Mouse (Mus musculus) liver, embryonic 12.5 days (tissue): ENCODE results near the gene Axl. TPM values are rescaled to one million over a fixed set of nuclear protein-coding genes. Genes with fewer than 3 reads are reported as not detected.
"Not testable (repeated sequence)": the region's sequence is repeated elsewhere in the genome, so short reads cannot be mapped to it uniquely, and the experiment has no call there.

ENCODE experiments used
- ATAC-seq: fragments of 200-750 bp; cut with Nextera tagmentation; 2 replicates; pipeline ENCODE4 v1.8.0; 2017; ENCODE audit warnings: moderate number of reproducible peaks, mild to moderate bottlenecking, moderate library complexity
- H3K27ac ChIP-seq: fragments of 300-500 bp; sonication (generic); 2 replicates; pipeline ENCODE4 v1.5.1; 2016; ENCODE audit warnings: mild to moderate bottlenecking
- H3K27me3 ChIP-seq: fragments of 300-500 bp; sonication (generic); replicated peaks from 2 replicates; pipeline ENCODE4 v1.6.1; 2016; ENCODE audit warnings: mild to moderate bottlenecking, moderate library complexity
- H3K36me3 ChIP-seq: fragments of 300-500 bp; sonication (generic); 2 replicates; pipeline ENCODE4 v1.6.1; 2016; ENCODE audit warnings: mild to moderate bottlenecking, moderate library complexity
- H3K4me1 ChIP-seq: fragments of 300-500 bp; sonication (generic); 2 replicates; pipeline ENCODE4 v1.6.1; 2016
- H3K4me2 ChIP-seq: fragments of 300-500 bp; sonication (generic); 2 replicates; pipeline ENCODE4 v1.6.1; 2016; ENCODE audit warnings: mild to moderate bottlenecking, moderate library complexity
- H3K4me3 ChIP-seq: fragments of 300-500 bp; sonication (generic); 2 replicates; pipeline ENCODE4 v1.5.1; 2016; ENCODE audit warnings: mild to moderate bottlenecking, moderate library complexity
- H3K9ac ChIP-seq: fragments of 300-500 bp; sonication (generic); 2 replicates; pipeline ENCODE4 v1.6.1; 2016; ENCODE audit warnings: mild to moderate bottlenecking, moderate library complexity
- H3K9me3 ChIP-seq: fragments of 300-500 bp; sonication (generic); replicated peaks from 2 replicates; pipeline ENCODE4 v1.6.1; 2016; ENCODE audit warnings: mild to moderate bottlenecking, moderate library complexity
- WGBS: fragments of 180-500 bp; shearing (Covaris S2); methylation state at CpG from one replicate; pipeline ENCODE4 v1.1.7; 2016; ENCODE audit not compliant: insufficient replicate concordance; 5-methylcytosine and 5-hydroxymethylcytosine counted together
- polyA plus RNA-seq: library from polyadenylated mRNA; unstranded; fragments of >200 nt; fragmentation: Nextera tagmentation; extraction: Ambion mirVana; gene quantifications from 2 replicates; pipeline ENCODE4 v1.2.1, GENCODE M21; 2016

Axl gene
- polyA plus RNA-seq, 1 experiment from 2014 or later = 14.1 TPM

DNA sequence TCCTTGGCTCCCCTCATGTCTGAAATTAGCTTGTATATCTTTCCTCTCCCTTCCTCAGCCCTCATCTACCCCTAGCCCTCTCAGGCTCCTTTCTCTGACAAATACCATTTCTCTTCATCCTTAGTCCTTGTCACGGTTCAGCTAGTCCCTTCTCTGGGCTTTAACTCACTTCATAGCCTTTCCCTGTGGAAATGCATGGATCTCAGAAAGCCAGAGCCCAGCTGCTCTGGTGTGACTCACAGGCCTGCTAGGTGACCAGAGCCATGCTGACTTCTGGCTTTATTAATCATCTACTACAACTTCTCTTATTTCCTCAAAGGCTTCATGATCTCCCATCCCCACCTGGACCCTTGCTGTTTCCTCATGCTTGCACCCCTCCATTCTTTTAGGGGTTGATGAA, 23.7 kb upstream of the Axl start:
- H3K36me3 ChIP-seq = no peaks in the 10 kb centered on the region
- H3K9ac ChIP-seq = no peak overlapping the region
- no peaks in the 10 kb centered on the region for H3K9me3 ChIP-seq
- H3K4me1 ChIP-seq = peaks cover 15% of the 10 kb centered on the region
- 65% methylated on average over 1 of the region's 1 CpGs for WGBS
- H3K27ac ChIP-seq = no peak overlapping the region
- no peak for ATAC-seq
- no peak overlapping the region for H3K4me3 ChIP-seq
- H3K4me2 ChIP-seq = no peak overlapping the region
- peaks cover 37% of the 10 kb centered on the region for H3K27me3 ChIP-seq

DNA sequence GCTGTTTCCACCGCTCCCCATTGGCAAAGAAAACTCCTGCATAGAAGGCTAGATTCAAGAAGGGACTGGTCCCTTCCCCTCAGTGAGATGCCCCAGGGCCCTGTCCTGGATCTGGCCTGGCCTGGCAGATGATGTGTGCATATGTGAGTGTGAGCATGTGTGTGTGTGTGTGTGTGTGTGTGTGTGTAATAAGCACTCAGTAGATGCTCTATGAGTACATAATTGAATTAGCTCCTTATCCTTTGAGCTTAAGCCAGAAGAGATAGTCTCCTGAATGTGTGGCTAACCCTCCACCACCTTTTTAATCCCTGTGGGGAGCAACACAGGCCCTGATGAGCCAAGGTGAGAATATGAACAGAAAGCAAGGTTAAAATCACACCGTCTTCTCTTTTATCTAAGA, 23.2 kb upstream of the Axl start:
- Histone ChIP-seq H3K4me3 (no peak overlapping the region), H3K4me1 (peaks cover 12% of the 10 kb centered on the region), H3K9ac (no peak overlapping the region), H3K36me3 (no peaks in the 10 kb centered on the region), H3K27me3 (peaks cover 34% of the 10 kb centered on the region), H3K27ac (no peak overlapping the region), H3K9me3 (no peaks in the 10 kb centered on the region), H3K4me2 (no peak overlapping the region)
- WGBS = 61% methylated on average over 2 of the region's 2 CpGs
- no peak for ATAC-seq

DNA sequence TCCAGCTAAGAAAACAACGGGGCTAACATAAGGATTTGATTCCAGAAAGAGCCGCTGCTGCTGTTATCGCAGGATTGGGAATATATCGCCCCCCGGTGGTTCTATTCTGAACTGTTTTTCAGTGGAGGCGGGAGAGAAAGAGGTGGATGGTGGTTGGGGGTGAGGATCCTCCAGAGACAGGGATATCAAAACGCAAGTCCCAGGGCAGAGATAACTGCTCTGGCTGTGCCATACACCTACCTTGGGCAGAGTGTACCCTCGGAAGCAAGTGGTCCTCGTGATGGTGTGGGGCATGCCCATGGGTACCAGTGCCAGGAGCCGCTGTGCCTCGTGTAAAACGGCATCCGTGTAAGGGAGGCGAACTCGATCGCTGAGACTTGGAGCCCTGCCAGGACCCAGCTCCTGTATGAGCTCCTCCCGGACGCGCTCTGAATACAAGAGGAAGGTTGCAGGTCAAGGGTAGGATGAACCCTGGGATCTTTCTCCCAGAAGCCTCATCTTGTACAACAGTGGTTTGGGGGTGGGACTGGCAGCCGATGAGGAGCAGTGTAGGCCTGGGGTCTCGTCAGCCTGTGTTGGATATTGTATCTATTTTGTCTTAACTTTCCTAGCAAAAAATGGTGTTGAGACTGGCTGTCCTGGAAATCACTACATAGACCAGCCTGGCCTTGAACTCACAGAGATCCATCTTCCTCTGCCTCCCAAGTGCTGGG, 17.3 kb upstream of the Axl start:
- peak; percentile 29; the same call in 1 of the 2 replicates for ATAC-seq
- no peaks in the 10 kb centered on the region for H3K9me3 ChIP-seq
- H3K4me3 ChIP-seq = no peak overlapping the region
- no peak overlapping the region for H3K27ac ChIP-seq
- no peak overlapping the region for H3K9ac ChIP-seq
- H3K4me2 ChIP-seq = no peak overlapping the region
- peaks cover 12% of the 10 kb centered on the region for H3K4me1 ChIP-seq
- H3K27me3 ChIP-seq = no peaks in the 10 kb centered on the region
- H3K36me3 ChIP-seq = no peaks in the 10 kb centered on the region
- 31% methylated on average over 21 of the region's 21 CpGs for WGBS

DNA sequence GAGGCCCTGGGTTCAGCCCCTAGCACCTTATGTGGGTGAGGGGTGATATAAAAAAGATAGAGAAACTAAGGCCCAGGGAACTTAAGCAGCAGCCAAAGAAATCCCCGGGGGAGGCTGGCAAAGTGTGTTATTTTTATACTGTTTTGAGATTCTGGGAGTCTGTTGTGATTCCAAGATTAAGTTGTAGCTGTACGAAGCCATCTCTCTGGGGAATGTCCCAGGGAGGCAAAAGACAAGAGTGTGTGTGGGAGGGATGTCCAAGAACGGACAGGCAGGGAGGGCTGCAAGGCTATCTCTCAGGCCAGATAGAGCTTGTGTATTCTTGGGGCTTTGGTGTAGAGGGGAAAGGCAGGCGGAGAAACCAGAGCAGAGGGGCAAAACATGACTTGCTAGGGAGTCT, 16.3 kb upstream of the Axl start:
- H3K27me3 ChIP-seq = no peaks in the 10 kb centered on the region
- no peak overlapping the region for H3K27ac ChIP-seq
- ATAC-seq = no peak
- no peak overlapping the region for H3K4me2 ChIP-seq
- H3K9ac ChIP-seq = no peak overlapping the region
- no peak overlapping the region for H3K4me3 ChIP-seq
- H3K4me1 ChIP-seq = peaks cover 12% of the 10 kb centered on the region
- H3K9me3 ChIP-seq = no peaks in the 10 kb centered on the region
- no peaks in the 10 kb centered on the region for H3K36me3 ChIP-seq
- WGBS = 52% methylated on average over 4 of the region's 4 CpGs

DNA sequence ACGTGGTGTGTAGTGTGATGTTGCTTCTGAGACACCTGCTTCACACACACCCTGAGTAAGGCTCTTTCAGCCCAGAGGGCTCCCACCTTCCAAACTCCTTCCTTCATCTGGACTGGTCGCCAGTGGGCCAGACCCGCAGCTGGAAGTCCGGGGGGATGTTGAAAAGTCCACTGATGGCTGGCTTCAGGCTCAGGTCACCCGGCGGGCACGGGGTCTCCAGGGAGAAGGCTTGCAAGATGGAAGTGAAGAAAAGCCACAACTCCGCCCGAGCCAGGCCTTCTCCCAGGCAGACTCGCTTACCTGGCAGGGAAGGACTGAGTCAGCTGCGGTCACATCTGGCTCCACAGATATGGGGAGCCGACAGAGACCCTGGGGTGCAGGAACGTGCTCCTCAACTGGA, 15.0 kb upstream of the Axl start:
- no peaks in the 10 kb centered on the region for H3K36me3 ChIP-seq

DNA sequence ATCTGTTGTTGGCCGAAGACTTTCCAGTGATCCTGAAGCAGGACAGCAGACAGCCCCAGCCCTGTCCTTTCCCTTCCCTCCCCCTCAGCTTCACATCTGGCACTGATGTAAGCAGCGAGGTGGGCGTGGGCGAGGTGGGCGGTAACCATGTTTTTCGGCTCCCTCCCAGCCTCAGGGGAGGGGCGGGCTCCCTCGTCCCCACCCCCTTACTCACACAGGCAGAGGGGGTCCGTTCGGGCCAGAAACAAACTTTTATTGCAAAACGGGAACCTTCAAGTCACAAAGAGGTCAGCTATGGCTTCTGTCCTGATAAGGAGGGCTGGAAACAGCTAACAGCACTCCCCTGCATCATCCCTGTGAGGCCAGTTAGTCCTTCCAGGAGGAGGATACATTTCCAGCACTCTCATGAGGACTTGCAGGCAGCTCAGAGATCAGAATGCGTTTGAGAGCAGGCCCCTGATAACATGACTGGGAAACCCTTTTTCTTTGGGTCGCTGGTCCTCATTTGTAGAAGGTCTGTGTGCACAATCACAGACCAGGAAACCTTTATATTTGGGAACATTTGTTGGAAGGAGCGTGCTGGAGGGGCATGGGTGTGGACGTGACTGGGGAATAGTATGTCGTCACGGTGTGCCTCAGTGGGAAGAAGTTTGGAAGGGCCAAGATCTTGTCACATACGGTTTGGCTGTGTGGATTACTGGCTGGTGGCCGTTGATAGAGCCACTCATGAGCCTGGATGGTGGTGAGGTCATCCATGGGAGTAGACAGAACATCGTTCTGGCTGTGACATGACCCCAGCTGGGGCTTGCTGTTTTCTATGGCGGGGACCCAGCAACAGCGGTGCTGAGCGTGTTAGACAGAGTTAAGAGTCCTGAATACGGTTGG, 14.0 kb upstream of the Axl start:
- H3K36me3 ChIP-seq = no peaks in the 10 kb centered on the region
- H3K9ac ChIP-seq = no peak overlapping the region
- WGBS = 23% methylated on average over 24 of the region's 24 CpGs
- H3K27ac ChIP-seq = no peak overlapping the region
- ATAC-seq = peak; percentile 64
- peak overlapping the region; percentile 48 for H3K4me2 ChIP-seq
- no peaks in the 10 kb centered on the region for H3K27me3 ChIP-seq
- H3K4me1 ChIP-seq = peaks cover 12% of the 10 kb centered on the region
- H3K4me3 ChIP-seq = peak overlapping the region; percentile 14; the same call in 1 of the 2 replicates
- peaks cover 5% of the 10 kb centered on the region for H3K9me3 ChIP-seq

More for the DNA sequence above, 15.0 kb upstream of the Axl start:
- Histone ChIP-seq H3K4me2 (no peak overlapping the region), H3K9me3 (peaks cover 2% of the 10 kb centered on the region), H3K9ac (no peak overlapping the region), H3K4me3 (no peak overlapping the region), H3K27ac (no peak overlapping the region), H3K4me1 (peaks cover 12% of the 10 kb centered on the region), H3K27me3 (no peaks in the 10 kb centered on the region)
- ATAC-seq = no peak
- 48% methylated on average over 13 of the region's 13 CpGs for WGBS

DNA sequence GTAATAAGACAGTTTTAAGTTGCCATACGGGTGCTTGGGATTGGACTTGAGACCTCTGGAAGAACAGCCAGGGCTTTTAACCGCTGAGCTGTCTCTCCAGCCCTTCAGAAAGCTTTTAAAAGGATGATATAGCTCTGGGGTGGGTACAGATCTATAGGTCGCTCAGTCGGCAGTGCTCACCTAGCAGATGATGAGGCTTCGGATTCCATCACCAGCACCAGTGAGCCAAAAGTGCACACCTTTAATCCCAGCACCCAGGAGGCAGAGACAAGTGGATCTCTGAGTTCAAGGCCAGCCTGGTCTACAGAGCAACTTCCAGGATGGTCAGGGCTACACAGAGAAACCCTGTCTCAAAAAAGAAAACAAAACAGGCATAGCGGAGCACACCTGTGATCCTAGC, 12.5 kb upstream of the Axl start:
- Histone ChIP-seq H3K4me3 (no peak overlapping the region), H3K4me2 (no peak overlapping the region), H3K4me1 (peaks cover 12% of the 10 kb centered on the region), H3K9ac (no peak overlapping the region), H3K27ac (no peak overlapping the region), H3K27me3 (no peaks in the 10 kb centered on the region), H3K9me3 (peaks cover 5% of the 10 kb centered on the region), H3K36me3 (no peaks in the 10 kb centered on the region)
- WGBS = 73% methylated on average over 6 of the region's 6 CpGs
- no peak for ATAC-seq

DNA sequence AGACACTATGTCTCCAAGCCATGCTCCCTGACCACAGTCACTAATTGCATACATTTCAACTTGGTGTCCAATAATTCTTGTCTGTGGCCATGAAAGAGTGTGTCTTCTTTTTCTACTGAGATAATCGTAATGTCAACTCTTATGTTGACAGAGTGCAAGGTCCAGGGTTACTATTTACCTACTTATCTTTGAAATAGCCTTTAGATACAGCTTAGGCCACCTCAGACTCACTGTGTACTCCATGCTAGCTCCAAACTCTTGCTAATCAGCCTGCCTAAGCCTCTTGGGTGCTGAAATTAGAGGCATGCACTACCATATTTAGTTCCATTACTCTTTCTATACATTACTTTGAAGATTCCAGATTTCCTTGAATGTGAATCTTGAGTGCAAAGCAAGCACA, 10.9 kb upstream of the Axl start:
- Histone ChIP-seq H3K36me3 (no peaks in the 10 kb centered on the region), H3K4me3 (no peak overlapping the region), H3K4me2 (no peak overlapping the region), H3K27ac (no peak overlapping the region), H3K27me3 (no peaks in the 10 kb centered on the region), H3K9ac (no peak overlapping the region), H3K9me3 (peaks cover 5% of the 10 kb centered on the region), H3K4me1 (peaks cover 7% of the 10 kb centered on the region)
- 55% methylated on average over 1 of the region's 1 CpGs for WGBS
- no peak for ATAC-seq

DNA sequence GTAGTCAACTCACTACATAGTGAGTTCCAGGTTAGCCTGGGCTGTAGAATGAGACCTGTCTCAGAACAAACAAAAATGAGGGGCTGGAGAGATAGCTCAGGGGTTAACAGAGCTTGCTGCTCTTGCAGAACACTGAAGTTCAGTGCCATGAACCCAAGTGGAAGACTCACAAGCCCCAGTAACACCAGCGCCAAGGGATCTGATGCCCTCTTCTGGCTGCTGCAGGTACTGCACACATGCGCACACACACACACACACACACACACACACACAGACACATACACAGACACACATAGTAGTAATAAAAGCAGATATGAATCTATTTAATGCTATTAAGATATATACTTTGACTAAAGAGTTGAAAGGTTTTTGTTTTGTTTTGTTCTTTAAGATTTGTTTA, 10.0 kb upstream of the Axl start:
- Histone ChIP-seq H3K27ac (no peak overlapping the region), H3K36me3 (no peaks in the 10 kb centered on the region), H3K4me2 (no peak overlapping the region), H3K4me1 (peaks cover 7% of the 10 kb centered on the region), H3K9me3 (peaks cover 5% of the 10 kb centered on the region), H3K27me3 (no peaks in the 10 kb centered on the region), H3K4me3 (no peak overlapping the region), H3K9ac (no peak overlapping the region)
- ATAC-seq = no peak
- 67% methylated on average over 2 of the region's 2 CpGs for WGBS

DNA sequence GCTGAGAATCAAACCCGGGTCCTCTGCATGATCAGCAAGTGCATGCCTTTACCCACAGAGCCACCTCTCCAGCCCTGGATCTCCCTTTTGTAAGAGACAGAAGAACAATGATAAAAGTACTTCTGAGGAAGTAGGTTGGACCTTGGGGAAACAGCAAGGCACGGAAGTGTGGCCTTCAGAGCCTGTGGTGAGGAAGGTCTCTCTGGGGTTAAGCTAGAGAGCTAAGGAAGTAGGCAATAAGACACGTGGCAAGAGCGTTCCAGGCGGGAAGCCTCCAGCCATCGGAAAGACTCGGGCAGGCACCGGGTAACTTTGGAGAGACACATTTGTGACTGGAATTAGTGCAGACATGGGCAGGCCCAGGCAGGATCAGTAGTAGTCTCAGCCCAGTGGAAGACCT, 6.3 kb upstream of the Axl start:
- no peak overlapping the region for H3K4me3 ChIP-seq
- H3K4me1 ChIP-seq = peaks cover 5% of the 10 kb centered on the region
- H3K36me3 ChIP-seq = no peaks in the 10 kb centered on the region
- H3K4me2 ChIP-seq = no peak overlapping the region
- 60% methylated on average over 8 of the region's 8 CpGs for WGBS
- H3K9me3 ChIP-seq = peaks cover 5% of the 10 kb centered on the region
- no peaks in the 10 kb centered on the region; the same call in 1 of the 2 replicates for H3K27me3 ChIP-seq
- H3K27ac ChIP-seq = no peak overlapping the region
- ATAC-seq = no peak
- no peak overlapping the region for H3K9ac ChIP-seq

DNA sequence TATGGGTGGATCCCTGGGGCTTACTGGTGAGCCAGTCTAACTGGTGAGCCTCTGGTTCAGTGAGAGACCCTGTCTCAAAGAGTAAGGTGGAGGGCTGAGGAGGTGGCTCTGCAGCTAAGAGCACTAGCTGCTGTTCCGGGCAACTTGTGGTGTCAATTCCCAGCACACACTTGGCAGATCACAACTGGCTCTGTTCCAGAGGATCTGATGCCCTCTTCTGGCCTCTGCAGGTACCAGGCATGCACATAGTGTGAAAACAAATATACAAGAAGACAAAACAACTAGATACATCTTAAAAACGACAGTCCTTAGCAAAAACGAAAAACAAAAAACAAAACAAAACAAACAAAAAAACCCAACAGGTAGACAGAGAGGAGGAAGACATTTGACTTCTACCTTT, 5.2 kb upstream of the Axl start:
- Histone ChIP-seq H3K27me3 (peaks cover 7% of the 10 kb centered on the region; the same call in 1 of the 2 replicates), H3K9ac (no peak overlapping the region), H3K27ac (no peak overlapping the region), H3K36me3 (no peaks in the 10 kb centered on the region), H3K4me3 (no peak overlapping the region), H3K4me1 (peaks cover 7% of the 10 kb centered on the region), H3K4me2 (no peak overlapping the region), H3K9me3 (peaks cover 5% of the 10 kb centered on the region)
- ATAC-seq = no peak
- 39% methylated on average over 3 of the region's 3 CpGs for WGBS

DNA sequence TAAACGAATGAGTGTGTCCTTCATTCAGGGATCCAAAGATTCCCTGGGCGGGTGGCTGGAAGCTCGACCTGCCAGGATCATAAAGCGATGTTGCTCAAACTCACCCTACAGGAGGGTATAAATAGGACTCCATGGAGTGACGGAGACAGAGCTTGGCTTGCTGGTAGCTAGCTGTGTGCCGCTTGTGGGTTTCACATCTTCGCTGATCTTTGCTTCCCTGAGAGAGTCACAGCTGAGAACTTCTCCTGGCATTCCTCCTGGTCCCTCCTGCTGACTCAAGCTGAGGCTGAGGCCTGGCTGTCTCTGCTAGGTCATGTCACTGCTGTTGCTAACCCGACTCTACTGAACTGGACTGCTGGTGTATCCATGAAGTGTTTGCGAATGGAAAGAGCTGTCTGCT, 4.5 kb upstream of the Axl start:
- ATAC-seq, H3K9ac ChIP-seq, H3K27ac ChIP-seq, H3K4me2 ChIP-seq, H3K9me3 ChIP-seq, H3K36me3 ChIP-seq, H3K4me3 ChIP-seq: not testable (repeated sequence)
- peaks cover 13% of the 10 kb centered on the region for H3K4me1 ChIP-seq
- WGBS = 69% methylated on average over 9 of the region's 9 CpGs
- peaks cover 14% of the 10 kb centered on the region for H3K27me3 ChIP-seq
